Mouse (Mus musculus): ENCODE results near the gene Enoph1. TPM values are rescaled to one million over a fixed set of nuclear protein-coding genes. Genes with fewer than 3 reads are reported as not detected.

Gene Enoph1
- total and polyA plus RNA-seq, 3 experiments = 50.4 to 67.3 (median 52.4) TPM

DNA sequence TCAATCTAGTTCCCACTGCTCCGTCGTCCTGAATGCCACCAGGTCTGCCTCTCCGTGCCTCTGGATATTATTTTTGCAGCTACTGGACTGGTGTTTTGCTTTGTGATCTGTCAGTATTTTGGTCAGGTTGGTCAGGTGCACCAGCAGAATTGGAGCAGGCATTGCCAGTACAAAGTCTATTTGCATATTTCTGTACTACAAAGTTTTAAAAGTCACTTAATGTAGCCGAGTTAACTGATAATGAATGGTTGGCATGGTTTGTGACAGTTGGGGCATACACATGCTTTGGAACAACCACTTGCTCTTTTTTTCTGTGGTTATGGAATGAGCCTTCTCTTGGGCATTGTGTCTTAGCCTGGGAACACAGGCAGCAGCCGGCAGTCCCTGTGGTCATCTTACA is 4.8 kb downstream of the Enoph1 start:
- Histone ChIP-seq H3K4me1 (ENCODE audit: control insufficient read depth in 1 of 2, insufficient read depth in 2 of 2) (peaks cover 0 to 41% of the 10 kb centered on the region in 2 experiments; a peak in 2 of 4 replicates), H3K4me3 (replicated peaks in 1 of 3; ENCODE audit: low read depth in 2 of 3, low read length in 2 of 3, poor library complexity in 1 of 3) (no peak overlapping the region), H3K27ac (ENCODE audit: insufficient read depth, low read depth) (no peak overlapping the region), H3K9ac (ENCODE audit: insufficient read depth, low read depth) (no peak overlapping the region), H3K36me3 (replicated peaks in 1 of 2; ENCODE audit: control insufficient read depth in 1 of 2, insufficient read depth in 1 of 2, low read length in 1 of 2) (peaks cover 0 to 64% of the 10 kb centered on the region in 2 experiments), H3K4me2 (ENCODE audit: insufficient read depth, low read depth, poor library complexity, severe bottlenecking) (no peak overlapping the region), H3K9me3 (replicated peaks; ENCODE audit: low read length) (no peaks in the 10 kb centered on the region), H3K79me2 (replicated peaks; ENCODE audit: control insufficient read depth, extremely low read depth, insufficient read depth, poor library complexity, severe bottlenecking) (peaks cover 57% of the 10 kb centered on the region), H3K27me3 (replicated peaks) (no peaks in the 10 kb centered on the region)
- TF ChIP-seq TBP (conservative IDR thresholded peaks at IDR 0.05; ENCODE audit: low read depth, low read length) = no peak
- no peak for TF ChIP-seq USF1 (IDR thresholded peaks at IDR 0.05; ENCODE audit: low read depth, low read length)
- no peak for TF ChIP-seq ZNF384 (IDR thresholded peaks at IDR 0.05; ENCODE audit: low read depth, low read length)
- no peak for TF ChIP-seq E2F4 (IDR thresholded peaks at IDR 0.05; ENCODE audit: insufficient replicate concordance, low read depth, low read length)
- no peak for TF ChIP-seq MYC (IDR thresholded peaks at IDR 0.05; ENCODE audit: low read depth, low read length)
- no peak for TF ChIP-seq MAX (IDR thresholded peaks at IDR 0.05; ENCODE audit: low read length)
- no peak for TF ChIP-seq UBTF (IDR thresholded peaks at IDR 0.05; ENCODE audit: low read depth, low read length)
- no peak for TF ChIP-seq ETS1 (conservative IDR thresholded peaks at IDR 0.05; ENCODE audit: low read depth, low read length)
- no peak for TF ChIP-seq ZC3H11A (IDR thresholded peaks at IDR 0.05; ENCODE audit: low read depth, low read length)
- no peak for TF ChIP-seq RAD21 (IDR thresholded peaks at IDR 0.05; ENCODE audit: low read depth, low read length)
- no peak for TF ChIP-seq TCF12 (IDR thresholded peaks at IDR 0.05; ENCODE audit: low read depth, low read length)
- TF ChIP-seq JUN (IDR thresholded peaks at IDR 0.05; ENCODE audit: insufficient read depth, low read depth, low read length) = no peak
- no peak for TF ChIP-seq HCFC1 (IDR thresholded peaks at IDR 0.05; ENCODE audit: low read depth, low read length)
- dilution Hi-C loops (cut with MboI; ENCODE audit: extremely low pct_ligation_motif_present, extremely low pct_unique_long_range_greater_than_20kb, low sequenced_read_pairs) (no loop called here), in situ Hi-C loops (cut with MboI; ENCODE audit: low pct_ligation_motif_present, low pct_unique_long_range_greater_than_20kb, low sequenced_read_pairs) (no loop called here)
- no peak for DNase-seq (ENCODE audit: extremely low read depth)

DNA sequence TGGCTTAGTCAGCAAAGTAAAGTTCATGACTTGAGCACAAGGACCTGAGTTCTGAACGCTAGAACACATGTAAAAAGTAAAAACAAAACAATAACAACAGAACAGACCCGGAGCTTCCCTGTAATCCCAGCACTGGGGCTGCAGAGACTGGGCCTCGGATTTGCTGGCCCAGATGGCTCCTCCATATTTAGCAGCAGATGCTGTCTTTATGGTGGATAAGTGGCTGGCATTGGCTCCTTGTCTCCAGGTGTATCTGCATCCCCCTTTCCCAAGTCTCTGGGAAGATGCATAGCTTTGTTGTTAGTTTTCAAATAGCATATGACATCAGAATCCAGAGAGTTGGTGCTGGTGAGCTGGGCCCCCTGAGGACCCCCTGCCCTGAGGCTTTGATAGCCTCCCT is 6.3 kb downstream of the Enoph1 start:
- dilution Hi-C loops (cut with MboI; ENCODE audit: extremely low pct_ligation_motif_present, extremely low pct_unique_long_range_greater_than_20kb, low sequenced_read_pairs) (no loop called here), in situ Hi-C loops (cut with MboI; ENCODE audit: low pct_ligation_motif_present, low pct_unique_long_range_greater_than_20kb, low sequenced_read_pairs) (no loop called here)
- Histone ChIP-seq H3K4me2 (ENCODE audit: insufficient read depth, low read depth, poor library complexity, severe bottlenecking) (no peak overlapping the region), H3K4me3 (replicated peaks in 1 of 3; ENCODE audit: low read depth in 2 of 3, low read length in 2 of 3, poor library complexity in 1 of 3) (no peak overlapping the region), H3K4me1 (ENCODE audit: control insufficient read depth in 1 of 2, insufficient read depth in 2 of 2) (peaks cover 0 to 41% of the 10 kb centered on the region in 2 experiments; a peak in 2 of 4 replicates), H3K79me2 (replicated peaks; ENCODE audit: control insufficient read depth, extremely low read depth, insufficient read depth, poor library complexity, severe bottlenecking) (peaks cover 47% of the 10 kb centered on the region), H3K27ac (ENCODE audit: insufficient read depth, low read depth) (no peak overlapping the region), H3K27me3 (replicated peaks) (no peaks in the 10 kb centered on the region), H3K9me3 (replicated peaks; ENCODE audit: low read length) (no peaks in the 10 kb centered on the region), H3K9ac (ENCODE audit: insufficient read depth, low read depth) (no peak overlapping the region), H3K36me3 (replicated peaks in 1 of 2; ENCODE audit: control insufficient read depth in 1 of 2, insufficient read depth in 1 of 2, low read length in 1 of 2) (peaks cover 0 to 77% of the 10 kb centered on the region in 2 experiments)
- no peak for TF ChIP-seq POLR2A (IDR thresholded peaks at IDR 0.05; ENCODE audit: low read depth, low read length)
- no peak for TF ChIP-seq CHD1 (IDR thresholded peaks at IDR 0.05; ENCODE audit: low read depth, low read length)
- TF ChIP-seq USF1 (IDR thresholded peaks at IDR 0.05; ENCODE audit: low read depth, low read length) = no peak
- DNase-seq (ENCODE audit: extremely low read depth) = no peak

All from CH12.LX (cell line).